Mouse (Mus musculus) CH12.LX (cell line): ENCODE measurements around the gene Lbx2. TPM values are rescaled to one million over a fixed set of nuclear protein-coding genes. Genes with fewer than 3 reads are reported as not detected.

Source experiments
- DNase-seq: peaks from one replicate; pipeline ENCODE4 v3.0.0-alpha.2; 2013; ENCODE audit errors: extremely low read depth
- H3K27ac ChIP-seq: 2 replicates; pipeline ENCODE4 v1.5.1; 2012; ENCODE audit warnings: low read depth, mild to moderate bottlenecking, control low read depth, moderate library complexity; ENCODE audit not compliant: insufficient read depth
- H3K27me3 ChIP-seq: replicated peaks from 2 replicates; pipeline ENCODE3; 2012; ENCODE audit warnings: inconsistent platforms
- H3K36me3 ChIP-seq, 2 experiments: replicated peaks in 1 of 2; 2 replicates each; pipeline versions ENCODE3 to v1.6.1; 2012; ENCODE audit warnings: inconsistent platforms in 1 of 2, low read length in 1 of 2, mild to moderate bottlenecking in 1 of 2, mixed read lengths in 1 of 2, moderate library complexity in 1 of 2; ENCODE audit not compliant: control insufficient read depth in 1 of 2, insufficient read depth in 1 of 2
- H3K4me1 ChIP-seq, 2 experiments: 2 replicates each; pipeline ENCODE4 v1.6.1; 2012; ENCODE audit warnings: inconsistent platforms in 1 of 2, moderate library complexity in 1 of 2; ENCODE audit not compliant: insufficient read depth in 2 of 2, control insufficient read depth in 1 of 2
- H3K4me2 ChIP-seq: 2 replicates; pipeline ENCODE4 v1.6.1; 2012; ENCODE audit warnings: low read depth, mild to moderate bottlenecking, control low read depth; ENCODE audit not compliant: poor library complexity, insufficient read depth, severe bottlenecking
- H3K4me3 ChIP-seq, 3 experiments: fragments of 150-350 bp in 1 of 3; sonication (generic) in 1 of 3; replicated peaks in 1 of 3; 2 replicates each; pipeline versions ENCODE3 to v1.5.1; 2011 to 2012; ENCODE audit warnings: low read depth in 2 of 3, low read length in 2 of 3, mild to moderate bottlenecking in 2 of 3, moderate library complexity in 2 of 3, control low read depth in 1 of 3, improper control_type of control experiment in 1 of 3, inconsistent platforms in 1 of 3, mixed read lengths in 1 of 3; ENCODE audit not compliant: poor library complexity in 1 of 3
- H3K79me2 ChIP-seq: replicated peaks from 2 replicates; pipeline ENCODE4 v1.6.1; 2012; ENCODE audit warnings: mild to moderate bottlenecking, moderate library complexity; ENCODE audit not compliant: control insufficient read depth, poor library complexity, insufficient read depth, severe bottlenecking; ENCODE audit errors: extremely low read depth
- H3K9ac ChIP-seq: 2 replicates; pipeline ENCODE4 v1.6.1; 2012; ENCODE audit warnings: low read depth, mild to moderate bottlenecking, control low read depth, moderate library complexity; ENCODE audit not compliant: insufficient read depth
- H3K9me3 ChIP-seq: replicated peaks from 2 replicates; pipeline ENCODE3; 2012; ENCODE audit warnings: low read length, inconsistent platforms, mixed read lengths
- BHLHE40 ChIP-seq: IDR thresholded peaks from 2 replicates; pipeline ENCODE4 v1.6.1; 2011; ENCODE audit warnings: mild to moderate bottlenecking, low read depth, low read length, improper control_type of control experiment
- CHD1 ChIP-seq: IDR thresholded peaks from 2 replicates; pipeline ENCODE4 v1.6.1; 2012; ENCODE audit warnings: low read depth, low read length, improper control_type of control experiment, inconsistent platforms
- CHD2 ChIP-seq: IDR thresholded peaks from 2 replicates; pipeline ENCODE4 v1.6.1; 2011; ENCODE audit warnings: low read length, improper control_type of control experiment
- E2F4 ChIP-seq: IDR thresholded peaks from 2 replicates; pipeline ENCODE4 v1.6.1; 2011; ENCODE audit warnings: low read depth, low read length, improper control_type of control experiment; ENCODE audit not compliant: insufficient replicate concordance
- ELF1 ChIP-seq: IDR thresholded peaks from 2 replicates; pipeline ENCODE4 v1.6.1; 2014; ENCODE audit warnings: low read depth, mild to moderate bottlenecking, inconsistent platforms, low read length, improper control_type of control experiment
- EP300 ChIP-seq: IDR thresholded peaks from 2 replicates; pipeline ENCODE4 v1.6.1; 2011; ENCODE audit warnings: low read length, improper control_type of control experiment
- MAFK ChIP-seq: IDR thresholded peaks from 2 replicates; pipeline ENCODE4 v1.6.1; 2011; ENCODE audit warnings: low read length, improper control_type of control experiment; ENCODE audit not compliant: insufficient replicate concordance
- MEF2A ChIP-seq: IDR thresholded peaks from 2 replicates; pipeline ENCODE4 v1.6.1; 2014; ENCODE audit warnings: low read depth, mild to moderate bottlenecking, inconsistent platforms, low read length, improper control_type of control experiment, borderline replicate concordance
- MXI1 ChIP-seq: IDR thresholded peaks from 2 replicates; pipeline ENCODE4 v1.6.1; 2011; ENCODE audit warnings: mild to moderate bottlenecking, low read depth, low read length, improper control_type of control experiment
- NELFE ChIP-seq: IDR thresholded peaks from 2 replicates; pipeline ENCODE4 v1.6.1; 2011; ENCODE audit warnings: low read depth, low read length, improper control_type of control experiment
- POLR2AphosphoS2 ChIP-seq: IDR thresholded peaks from 2 replicates; pipeline ENCODE4 v1.6.1; 2011; ENCODE audit warnings: low read depth, low read length, improper control_type of control experiment
- RAD21 ChIP-seq: IDR thresholded peaks from 2 replicates; pipeline ENCODE4 v1.6.1; 2011; ENCODE audit warnings: low read depth, mild to moderate bottlenecking, low read length, improper control_type of control experiment, moderate library complexity
- RCOR1 ChIP-seq: conservative IDR thresholded peaks from 2 replicates; pipeline ENCODE4 v1.6.1; 2012; ENCODE audit warnings: low read depth, mild to moderate bottlenecking, inconsistent platforms, low read length, improper control_type of control experiment
- USF1 ChIP-seq: IDR thresholded peaks from 2 replicates; pipeline ENCODE4 v1.6.1; 2014; ENCODE audit warnings: low read depth, mild to moderate bottlenecking, inconsistent platforms, low read length, improper control_type of control experiment
- ZKSCAN1 ChIP-seq: IDR thresholded peaks from 2 replicates; pipeline ENCODE4 v1.6.1; 2012; ENCODE audit warnings: low read depth, inconsistent platforms, low read length, improper control_type of control experiment, borderline replicate concordance
- ZNF384 ChIP-seq: IDR thresholded peaks from 2 replicates; pipeline ENCODE4 v1.6.1; 2012; ENCODE audit warnings: low read depth, low read length, improper control_type of control experiment, inconsistent platforms
- dilution Hi-C: fragments of 300-500 bp; cut with MboI; formaldehyde crosslinking; loops from 2 replicates; pipeline ENCODE4 v1.14.3; 2020; ENCODE audit warnings: low sequenced_read_pairs; ENCODE audit not compliant: extremely low pct_unique_long_range_greater_than_20kb, extremely low pct_ligation_motif_present
- in situ Hi-C: fragments of 300-500 bp; cut with MboI; formaldehyde crosslinking; loops from 3 replicates; pipeline ENCODE4 v1.14.3; 2019; ENCODE audit warnings: low sequenced_read_pairs, low pct_ligation_motif_present, low pct_unique_long_range_greater_than_20kb, mixed read lengths
- polyA plus RNA-seq: library from polyadenylated mRNA; unstranded; fragments of >175 nt; gene quantifications from 2 replicates; pipeline ENCODE4 v1.2.1, GENCODE M21; 2012; ENCODE audit warnings: low read depth; ENCODE audit not compliant: insufficient read length
- total RNA-seq, 2 experiments: library from RNA; depleted of rRNA; stranded (reverse); fragments of 300-350 nt in 1 of 2; fragments of >200 nt in 1 of 2; gene quantifications; 2 replicates each; pipeline ENCODE4 v1.2.3; 2012 to 2014

Gene Lbx2
- total and polyA plus RNA-seq, 3 experiments: 1.2 TPM; not detected in 2

GRCm38 (mm10) chr6:83132176-83132919, 46.2 kb downstream of the Lbx2 start:
- dilution Hi-C loops: no loop called here
- Histone ChIP-seq H3K4me2 (no peak overlapping the region), H3K27ac (no peak overlapping the region), H3K9ac (no peak overlapping the region), H3K9me3 (no peaks in the 10 kb centered on the region), H3K36me3 (no peaks in the 10 kb centered on the region), H3K4me1 (peaks cover 1 to 23% of the 10 kb centered on the region in 2 experiments; a peak in 3 of 4 replicates), H3K27me3 (no peaks in the 10 kb centered on the region), H3K4me3 (no peak overlapping the region), H3K79me2 (no peaks in the 10 kb centered on the region)
- DNase-seq: no peak
- TF ChIP-seq MAFK (no peak), BHLHE40 (no peak), CHD2 (no peak), RAD21 (no peak), ZNF384 (no peak), CHD1 (no peak), USF1 (no peak), RCOR1 (no peak), POLR2AphosphoS2 (no peak), NELFE (no peak), E2F4 (no peak), MXI1 (no peak), EP300 (no peak), ZKSCAN1 (no peak), ELF1 (no peak)
- in situ Hi-C loops: no loop called here

GRCm38 (mm10) chr6:83134226-83134625, 48.1 kb downstream of the Lbx2 start:
- H3K79me2 ChIP-seq: no peaks in the 10 kb centered on the region
- dilution Hi-C loops (no loop called here), in situ Hi-C loops (no loop called here)
- H3K36me3 ChIP-seq: no peaks in the 10 kb centered on the region
- no peak overlapping the region for H3K27ac ChIP-seq
- no peak overlapping the region for H3K4me2 ChIP-seq
- no peak overlapping the region for H3K9ac ChIP-seq
- H3K27me3 ChIP-seq: no peaks in the 10 kb centered on the region
- TF ChIP-seq ZNF384 (0 out of 2 replicates have a peak, but pooled peaks have one; percentile 39), MEF2A (no peak)
- H3K4me3 ChIP-seq: no peak overlapping the region
- H3K4me1 ChIP-seq: peaks cover 7 to 31% of the 10 kb centered on the region in 2 experiments; a peak in 3 of 4 replicates
- DNase-seq: no peak
- H3K9me3 ChIP-seq: no peaks in the 10 kb centered on the region
